Mouse (Mus musculus) stomach, postnatal 0 days (tissue): ENCODE results near the gene Fam189b.

ENCODE experiments used
- CTCF ChIP-seq: IDR thresholded peaks from 2 replicates; pipeline ENCODE4 v1.5.1; 2016; ENCODE audit warnings: antibody characterized with exemption, low read depth, mild to moderate bottlenecking, moderate library complexity
- EP300 ChIP-seq: optimal IDR thresholded peaks from 2 replicates; pipeline ENCODE3; 2016; ENCODE audit warnings: antibody characterized with exemption

DNA sequence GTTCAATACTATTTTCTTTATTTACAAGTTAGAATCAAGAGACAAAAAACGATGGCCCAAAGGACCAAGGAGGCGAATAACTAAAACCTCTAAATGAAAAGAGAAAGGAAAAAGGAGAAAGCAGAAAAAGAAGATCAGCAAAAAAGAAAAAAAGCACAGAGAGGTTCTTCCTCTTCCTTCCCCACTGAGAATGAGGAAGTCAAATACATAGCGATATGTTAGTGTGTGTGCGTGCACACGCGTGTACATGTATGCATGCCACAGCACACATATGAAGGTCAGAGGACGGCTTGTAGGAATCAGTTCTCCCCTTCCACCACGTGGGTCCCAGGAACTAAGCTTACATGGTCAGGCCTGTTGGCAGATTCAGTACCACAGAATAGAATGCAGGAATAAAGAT, 26.0 kb upstream of the Fam189b start:
- TF ChIP-seq CTCF (no peak), EP300 (no peak)
